Mouse (Mus musculus) stomach, embryonic 14.5 days (tissue): Measurements from ENCODE around the gene Adam12. TPM values are rescaled to one million over a fixed set of nuclear protein-coding genes. Genes with fewer than 3 reads are reported as not detected.

Experiments
- ATAC-seq: fragments of 200-750 bp; cut with Nextera tagmentation; 2 replicates; pipeline ENCODE4 v1.8.0; 2017; ENCODE audit warnings: low read depth, moderate TSS enrichment; ENCODE audit not compliant: insufficient number of reproducible peaks, insufficient read depth, low FRiP score
- H3K27ac ChIP-seq: fragments of 300-500 bp; sonication (generic); 2 replicates; pipeline ENCODE4 v1.5.1; 2014; ENCODE audit warnings: mild to moderate bottlenecking, low read length, moderate library complexity, mixed read lengths
- H3K27me3 ChIP-seq: fragments of 300-500 bp; sonication (generic); 2 replicates; pipeline ENCODE4 v1.6.1; 2014; ENCODE audit warnings: low read length, control low read depth, mixed read lengths; ENCODE audit not compliant: control insufficient read depth, insufficient read depth
- H3K36me3 ChIP-seq: fragments of 300-500 bp; sonication (generic); 2 replicates; pipeline ENCODE4 v1.6.1; 2014; ENCODE audit warnings: mild to moderate bottlenecking, control low read depth, low read length, moderate library complexity, mixed read lengths; ENCODE audit not compliant: control insufficient read depth, insufficient read depth
- H3K4me1 ChIP-seq: fragments of 300-500 bp; sonication (generic); 2 replicates; pipeline ENCODE4 v1.6.1; 2014; ENCODE audit warnings: low read length, control low read depth, mixed read lengths; ENCODE audit not compliant: control insufficient read depth, insufficient read depth
- H3K4me2 ChIP-seq: fragments of 300-500 bp; sonication (generic); replicated peaks from 2 replicates; pipeline ENCODE4 v1.6.1; 2014; ENCODE audit warnings: low read depth, low read length, control low read depth
- H3K4me3 ChIP-seq: fragments of 300-500 bp; sonication (generic); 2 replicates; pipeline ENCODE4 v1.5.1; 2014; ENCODE audit warnings: low read depth, low read length, control low read depth
- H3K9ac ChIP-seq: fragments of 300-500 bp; sonication (generic); replicated peaks from 2 replicates; pipeline ENCODE4 v1.6.1; 2014; ENCODE audit warnings: low read depth, mild to moderate bottlenecking, control low read depth, low read length, moderate library complexity, mixed read lengths
- H3K9me3 ChIP-seq: fragments of 300-500 bp; sonication (generic); 2 replicates; pipeline ENCODE4 v1.6.1; 2016; ENCODE audit warnings: low read depth, low read length, control low read depth; ENCODE audit not compliant: control insufficient read depth
- WGBS: fragments of 180-500 bp; shearing (Covaris S2); extraction: QIAGEN DNeasy Blood & Tissue Kit; methylation state at CpG from one replicate; pipeline ENCODE4 v1.1.7; 2014; 5-methylcytosine and 5-hydroxymethylcytosine counted together
- polyA plus RNA-seq: library from polyadenylated mRNA; unstranded; fragments of >200 nt; fragmentation: Nextera tagmentation; extraction: Ambion mirVana; gene quantifications from 2 replicates; pipeline ENCODE4 v1.2.1, GENCODE M21; 2014

Gene Adam12
- polyA plus RNA-seq, 1 experiment from 2014 or later = 10.9 TPM

DNA sequence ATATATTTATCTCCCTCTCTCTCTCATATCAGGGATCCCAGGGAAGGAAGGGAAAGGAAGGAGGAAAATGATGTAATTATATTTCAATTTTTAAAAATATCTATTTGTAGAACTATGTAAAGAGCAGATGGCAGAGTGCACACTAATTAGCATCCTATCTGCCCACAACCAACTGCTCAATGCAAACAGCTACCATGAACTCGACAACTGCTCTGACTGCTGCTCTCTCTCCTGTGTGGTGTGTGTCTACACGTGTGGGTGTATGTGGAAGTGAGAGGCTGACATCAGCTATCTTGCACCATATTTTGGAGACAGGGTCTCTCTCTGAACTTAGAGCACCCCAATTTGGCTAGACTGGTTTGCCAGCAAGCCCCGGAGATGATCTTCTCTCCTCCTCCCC is 320.1 kb downstream of the Adam12 start:
- no peak overlapping the region for H3K27ac ChIP-seq
- H3K36me3 ChIP-seq = no peaks in the 10 kb centered on the region
- ATAC-seq = no peak
- no peak overlapping the region for H3K4me2 ChIP-seq
- no peaks in the 10 kb centered on the region for H3K27me3 ChIP-seq
- H3K9ac ChIP-seq = no peak overlapping the region
- no peak overlapping the region for H3K4me3 ChIP-seq
- no peaks in the 10 kb centered on the region for H3K4me1 ChIP-seq
- H3K9me3 ChIP-seq = no peaks in the 10 kb centered on the region
- 87% methylated on average over 3 of the region's 3 CpGs for WGBS

GRCm38 (mm10) chr7:133909833-133910375 is 322.0 kb downstream of the Adam12 start:
- H3K9ac ChIP-seq = no peak overlapping the region
- ATAC-seq = no peak
- no peak overlapping the region for H3K4me2 ChIP-seq
- H3K36me3 ChIP-seq = no peaks in the 10 kb centered on the region
- no peak overlapping the region for H3K27ac ChIP-seq
- no peaks in the 10 kb centered on the region for H3K4me1 ChIP-seq
- no peaks in the 10 kb centered on the region for H3K27me3 ChIP-seq
- H3K9me3 ChIP-seq = peaks cover 8% of the 10 kb centered on the region; the same call in 1 of the 2 replicates
- 48% methylated on average over 7 of the region's 7 CpGs for WGBS
- H3K4me3 ChIP-seq = no peak overlapping the region

GRCm38 (mm10) chr7:133908966-133909365 is 323.0 kb downstream of the Adam12 start:
- no peaks in the 10 kb centered on the region for H3K4me1 ChIP-seq
- no peak overlapping the region for H3K4me3 ChIP-seq
- no peaks in the 10 kb centered on the region for H3K36me3 ChIP-seq
- no peaks in the 10 kb centered on the region for H3K27me3 ChIP-seq
- no peak overlapping the region for H3K4me2 ChIP-seq
- H3K27ac ChIP-seq = no peak overlapping the region
- H3K9ac ChIP-seq = no peak overlapping the region
- H3K9me3 ChIP-seq = peaks cover 8% of the 10 kb centered on the region; the same call in 1 of the 2 replicates
- WGBS = 87% methylated on average over 4 of the region's 4 CpGs
- ATAC-seq = no peak

- H3K9me3 ChIP-seq = no peaks in the 10 kb centered on the region
- WGBS = 82% methylated on average over 4 of the region's 4 CpGs
- H3K4me1 ChIP-seq = no peaks in the 10 kb centered on the region
- H3K36me3 ChIP-seq = no peaks in the 10 kb centered on the region
- no peak overlapping the region for H3K9ac ChIP-seq
- no peak overlapping the region for H3K4me3 ChIP-seq
- no peak overlapping the region for H3K27ac ChIP-seq
- ATAC-seq = no peak
- no peaks in the 10 kb centered on the region for H3K27me3 ChIP-seq
- H3K4me2 ChIP-seq = no peak overlapping the region
Measured at GRCm38 (mm10) chr7:133899391-133899790, 332.6 kb downstream of the Adam12 start.

- ATAC-seq = no peak
- Histone ChIP-seq H3K4me3 (no peak overlapping the region), H3K27me3 (no peaks in the 10 kb centered on the region), H3K4me1 (no peaks in the 10 kb centered on the region), H3K4me2 (no peak overlapping the region), H3K9me3 (no peaks in the 10 kb centered on the region), H3K36me3 (no peaks in the 10 kb centered on the region), H3K9ac (no peak overlapping the region), H3K27ac (no peak overlapping the region)
- 74% methylated on average over 4 of the region's 4 CpGs for WGBS
Measured at GRCm38 (mm10) chr7:133891796-133892195, 340.1 kb downstream of the Adam12 start.

DNA sequence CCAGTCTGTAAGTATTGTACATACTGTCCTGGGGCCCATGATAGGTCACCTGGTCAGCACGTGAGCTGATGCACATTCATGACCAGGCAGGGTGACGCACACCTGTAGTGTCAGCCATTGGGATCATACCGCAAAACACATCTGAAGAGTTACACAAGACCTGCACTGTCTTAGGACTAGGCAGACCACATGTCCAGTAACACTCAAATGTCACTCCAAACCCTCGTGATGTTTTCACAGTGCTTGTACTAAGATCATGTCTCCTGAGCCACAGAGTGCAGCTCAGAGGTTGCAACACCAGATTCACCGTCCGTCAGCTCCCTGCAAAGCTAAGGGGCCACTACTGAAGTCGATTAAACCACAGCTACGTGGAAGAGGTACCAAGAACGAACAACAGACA is 340.6 kb downstream of the Adam12 start:
- Histone ChIP-seq H3K4me3 (no peak overlapping the region), H3K27me3 (no peaks in the 10 kb centered on the region), H3K9me3 (no peaks in the 10 kb centered on the region), H3K4me1 (no peaks in the 10 kb centered on the region), H3K36me3 (no peaks in the 10 kb centered on the region), H3K9ac (no peak overlapping the region), H3K27ac (no peak overlapping the region), H3K4me2 (no peak overlapping the region)
- WGBS = 88% methylated on average over 9 of the region's 9 CpGs
- no peak for ATAC-seq

GRCm38 (mm10) chr7:133889986-133890385 is 342.0 kb downstream of the Adam12 start:
- H3K4me3 ChIP-seq = no peak overlapping the region
- H3K36me3 ChIP-seq = no peaks in the 10 kb centered on the region
- H3K9ac ChIP-seq = no peak overlapping the region
- H3K27me3 ChIP-seq = no peaks in the 10 kb centered on the region
- H3K4me1 ChIP-seq = no peaks in the 10 kb centered on the region
- H3K27ac ChIP-seq = no peak overlapping the region
- WGBS = 90% methylated on average over 4 of the region's 4 CpGs
- H3K9me3 ChIP-seq = no peaks in the 10 kb centered on the region
- H3K4me2 ChIP-seq = no peak overlapping the region
- no peak for ATAC-seq

GRCm38 (mm10) chr7:133888926-133889920 is 342.7 kb downstream of the Adam12 start:
- H3K9ac ChIP-seq = no peak overlapping the region
- 80% methylated on average over 19 of the region's 19 CpGs for WGBS
- H3K4me3 ChIP-seq = no peak overlapping the region
- H3K27ac ChIP-seq = no peak overlapping the region
- H3K4me2 ChIP-seq = no peak overlapping the region
- no peaks in the 10 kb centered on the region for H3K36me3 ChIP-seq
- no peaks in the 10 kb centered on the region for H3K9me3 ChIP-seq
- H3K4me1 ChIP-seq = no peaks in the 10 kb centered on the region
- no peak for ATAC-seq
- H3K27me3 ChIP-seq = no peaks in the 10 kb centered on the region
